Mouse (Mus musculus) right cerebral cortex, postnatal 10 days (tissue): ENCODE data around the gene Atp6v0e2.
"Not testable (repeated sequence)": the region's sequence is repeated elsewhere in the genome, so short reads cannot be mapped to it uniquely, and the experiment has no call there.

Source experiments
- DNase-seq, 2 experiments: peaks; one replicate each; pipeline ENCODE4 v3.0.0; 2021; ENCODE audit warnings: low spot score in 2 of 2

The Atp6v0e2 gene

GRCm38 (mm10) chr6:48537105-48537954 is at the start of gene Atp6v0e2:
TSS of gene Atp6v0e2 (plus strand) at chr6:48537615.
- peak; percentile 95 to 96 for DNase-seq

GRCm38 (mm10) chr6:48487747-48488725 is 49.4 kb upstream of the Atp6v0e2 start:
- DNase-seq, result no peak

DNA sequence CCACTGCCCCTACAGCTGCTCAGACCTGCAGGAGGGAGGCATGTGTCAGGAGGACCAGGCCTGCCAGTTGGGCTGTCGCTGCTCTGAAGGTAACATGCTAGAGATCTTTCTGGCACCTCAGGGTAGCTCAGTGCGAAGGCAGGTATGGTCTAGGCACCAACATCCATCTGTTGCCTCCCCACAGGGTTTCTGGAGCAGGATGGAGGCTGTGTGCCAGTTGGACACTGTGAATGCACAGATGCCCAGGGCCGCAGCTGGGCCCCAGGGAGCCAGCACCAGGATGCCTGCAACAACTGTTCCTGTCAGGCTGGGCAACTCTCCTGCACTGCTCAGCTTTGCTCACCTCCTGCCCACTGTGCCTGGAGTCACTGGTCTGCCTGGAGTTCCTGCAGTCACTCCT is 47.7 kb upstream of the Atp6v0e2 start:
- no peak for DNase-seq

GRCm38 (mm10) chr6:48491361-48491760 is 46.1 kb upstream of the Atp6v0e2 start:
- DNase-seq, result no peak

DNA sequence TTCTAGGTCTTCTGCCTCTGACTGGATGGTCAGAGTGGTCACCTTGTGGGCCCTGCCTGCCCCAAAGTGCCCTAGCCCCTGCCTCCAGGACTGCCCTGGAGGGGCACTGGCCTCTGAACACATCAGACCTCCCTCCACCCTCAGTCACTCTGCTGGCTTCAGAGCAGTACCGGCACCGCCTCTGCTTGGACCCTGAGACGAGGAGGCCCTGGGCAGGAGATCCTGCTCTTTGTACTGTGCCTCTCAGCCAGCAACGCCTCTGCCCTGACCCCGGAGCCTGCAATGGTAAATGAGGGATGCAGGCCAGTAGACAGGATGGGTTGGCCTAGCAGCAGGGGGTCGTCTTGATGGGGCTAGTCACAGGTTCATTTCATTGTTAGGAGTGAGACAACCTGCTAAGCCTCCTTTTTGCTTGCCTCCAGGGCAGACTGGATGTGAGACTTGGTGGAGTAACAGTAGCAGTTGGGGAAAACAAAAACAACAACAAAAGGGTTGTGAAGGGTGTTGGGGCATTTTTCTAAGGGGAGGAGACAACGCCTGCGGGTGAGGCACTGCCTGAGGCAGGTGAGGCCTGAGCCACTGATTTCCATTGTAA is 44.2 kb upstream of the Atp6v0e2 start:
- no peak for DNase-seq

DNA sequence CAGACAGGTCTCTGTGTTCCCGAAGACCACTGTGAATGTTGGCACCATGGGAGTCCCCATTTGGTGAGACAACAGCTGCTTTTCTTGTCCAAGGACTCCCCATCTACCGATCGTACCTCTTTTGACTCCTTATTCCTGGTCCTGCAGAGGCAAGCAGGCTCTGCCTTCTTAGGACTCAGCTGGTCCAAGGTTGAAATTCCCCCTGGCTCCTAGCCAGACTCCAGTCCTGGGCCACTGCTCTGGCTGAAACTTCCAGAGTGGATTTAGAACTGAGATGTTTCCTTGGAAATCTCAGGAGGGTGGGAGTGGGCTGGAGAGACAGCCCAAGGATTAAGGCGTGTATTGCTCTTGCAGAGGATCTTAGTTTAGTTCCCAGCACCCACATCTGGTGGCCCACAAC is 39.9 kb upstream of the Atp6v0e2 start:
- no peak for DNase-seq

- no peak for DNase-seq
Observed at GRCm38 (mm10) chr6:48503847-48504240, 33.6 kb upstream of the Atp6v0e2 start.

GRCm38 (mm10) chr6:48504241-48504854 is 33.1 kb upstream of the Atp6v0e2 start:
- peak; percentile 85 to 90 for DNase-seq

DNA sequence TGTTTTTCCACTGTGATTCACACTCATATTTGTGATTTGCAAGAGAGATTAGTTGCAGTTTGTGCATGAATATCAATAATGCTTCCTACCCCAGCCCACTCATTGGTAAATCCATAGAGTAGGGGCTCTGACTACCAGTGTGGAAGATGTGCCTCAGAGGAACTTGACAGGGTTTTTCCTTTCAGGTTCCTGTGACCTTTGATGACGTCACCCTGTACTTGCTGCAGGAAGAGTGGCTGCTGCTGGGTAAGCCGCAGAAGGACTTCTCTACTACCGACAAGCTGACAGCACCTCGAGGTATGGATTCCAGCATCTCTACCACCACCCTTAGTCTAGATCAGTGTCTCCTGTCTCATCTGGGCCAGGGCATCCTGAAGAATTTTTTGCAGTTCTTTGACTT is 29.3 kb upstream of the Atp6v0e2 start:
- DNase-seq, result no peak

- DNase-seq, result no peak
Observed at GRCm38 (mm10) chr6:48510426-48510825, 27.0 kb upstream of the Atp6v0e2 start.

- no peak for DNase-seq
Observed at GRCm38 (mm10) chr6:48511861-48512260, 25.6 kb upstream of the Atp6v0e2 start.

GRCm38 (mm10) chr6:48524882-48525281 is 12.5 kb upstream of the Atp6v0e2 start:
- not testable (repeated sequence) for DNase-seq

- no peak for DNase-seq
Observed at GRCm38 (mm10) chr6:48527901-48528300, 9.5 kb upstream of the Atp6v0e2 start.

DNA sequence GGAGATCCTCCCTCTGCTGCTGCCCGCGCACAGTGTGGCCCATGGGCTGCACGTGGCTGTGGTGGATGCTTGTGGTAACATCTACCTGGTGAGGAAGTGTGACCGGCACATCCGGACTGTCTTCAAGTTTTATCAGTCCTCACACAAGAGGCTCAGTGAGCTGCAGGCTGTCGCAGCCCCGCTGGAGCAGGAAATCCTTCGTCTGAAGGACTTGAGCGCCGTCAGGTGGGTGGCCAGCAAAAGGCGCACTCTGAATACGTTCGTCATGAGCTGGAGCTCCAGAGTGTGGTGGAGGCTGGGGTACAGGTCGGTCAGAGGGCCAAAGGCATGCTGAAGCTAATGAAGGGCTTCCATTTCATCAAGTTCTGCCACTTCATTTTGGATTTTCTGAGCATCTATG is 8.2 kb upstream of the Atp6v0e2 start:
- DNase-seq, result no peak

- DNase-seq, result no peak
Observed at GRCm38 (mm10) chr6:48529871-48530440, 7.5 kb upstream of the Atp6v0e2 start.

- no peak for DNase-seq
Observed at GRCm38 (mm10) chr6:48530862-48531261, 6.6 kb upstream of the Atp6v0e2 start.

GRCm38 (mm10) chr6:48533475-48533874 is 3.9 kb upstream of the Atp6v0e2 start:
- no peak for DNase-seq

- no peak for DNase-seq
Observed at GRCm38 (mm10) chr6:48534913-48535312, 2.5 kb upstream of the Atp6v0e2 start.

DNA sequence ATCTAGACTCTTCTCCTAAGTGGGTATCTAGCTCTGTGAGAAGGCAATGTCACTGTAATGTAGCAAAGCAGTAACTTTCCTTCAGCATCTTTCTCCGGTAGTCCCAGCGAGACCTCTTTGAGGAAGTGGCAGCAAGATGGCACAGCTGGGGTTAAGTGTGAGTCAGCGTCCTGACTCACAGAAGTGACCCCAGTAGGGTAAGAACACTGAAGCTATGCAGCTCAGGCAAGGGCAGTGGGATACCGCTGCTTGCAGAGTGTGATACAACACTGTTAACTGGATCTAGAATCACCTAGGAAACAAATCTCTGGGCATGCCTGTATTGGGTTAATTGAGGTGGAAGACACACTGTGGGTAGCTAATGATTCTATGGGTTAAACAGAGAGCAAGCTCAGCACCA is 1.3 kb upstream of the Atp6v0e2 start:
- no peak for DNase-seq

DNA sequence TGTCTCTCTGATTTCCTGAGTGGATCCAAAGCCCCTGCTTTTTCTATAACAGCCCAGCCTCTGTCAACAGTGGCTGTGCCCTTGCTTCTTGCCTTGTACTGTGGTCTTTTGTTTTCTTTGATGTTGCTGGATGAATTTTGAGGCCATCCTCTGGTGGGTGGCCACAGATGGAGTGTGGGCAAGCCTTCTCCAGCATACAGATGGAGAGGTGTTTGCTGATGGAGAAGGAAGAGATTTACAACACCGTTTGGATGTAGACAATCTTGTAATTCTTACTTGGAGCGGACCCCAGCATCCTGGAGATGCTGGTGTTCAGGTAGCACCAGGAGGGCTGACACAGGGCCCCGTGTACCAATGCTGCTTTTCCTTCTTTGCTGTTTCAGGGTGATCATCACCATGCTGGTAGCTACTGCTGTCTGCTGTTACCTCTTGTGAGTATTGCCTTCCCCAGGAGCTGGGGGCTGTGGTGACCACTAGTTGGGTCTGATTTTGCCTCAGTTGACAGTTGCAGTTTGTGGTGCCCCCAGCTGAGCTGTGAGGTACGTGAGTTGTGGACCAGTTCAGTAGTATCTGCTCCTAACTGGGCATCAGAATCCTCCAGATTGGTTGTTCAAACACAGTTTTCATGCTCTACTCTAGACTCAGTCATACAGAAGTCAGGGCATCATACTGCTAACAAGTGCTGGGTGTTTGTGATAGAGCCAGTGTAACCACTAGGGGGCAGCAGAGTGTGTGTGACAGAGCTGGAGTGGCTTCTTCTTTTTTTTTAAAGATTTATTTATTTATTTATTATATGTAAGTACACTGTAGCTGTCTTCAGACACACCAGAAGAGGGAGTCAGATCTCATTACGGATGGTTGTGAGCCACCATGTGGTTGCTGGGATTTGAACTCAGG is 1.7 kb downstream of the Atp6v0e2 start:
- DNase-seq, result peak; percentile 86 to 88
